In the genomic region with DNA sequence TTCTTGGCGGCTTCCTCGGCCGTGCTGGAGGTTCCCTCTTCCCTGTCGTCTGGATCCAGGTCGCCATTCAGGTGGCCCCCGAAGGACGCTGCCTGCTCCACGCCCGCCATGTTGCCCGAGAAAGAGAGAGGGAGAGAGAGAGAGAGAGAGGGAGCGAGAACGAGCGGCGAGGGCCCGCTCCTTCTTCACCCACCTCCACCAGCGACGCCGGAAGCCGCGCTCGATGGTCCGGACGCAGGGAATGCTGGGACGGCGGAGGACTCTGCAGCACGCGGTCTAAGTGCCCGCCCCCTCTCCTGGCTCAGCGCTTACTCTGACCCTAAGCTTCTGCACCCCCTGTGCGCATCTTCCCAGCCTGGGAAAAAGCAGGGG, we compare ENCODE assay signal across 8 mouse cellular contexts. TPM values are rescaled to one million over a fixed set of nuclear protein-coding genes. Genes with fewer than 3 reads are reported as not detected.
DNase-seq lines count a peak whose midpoint lies in the region; ATAC-seq and TF ChIP-seq lines count a peak whose summit lies in the region.

No protein-coding gene starts in this region.

- no peaks in the 10 kb centered on the region for H3K27me3 ChIP-seq in hindbrain, postnatal 0 days (ENCODE audit: insufficient read depth, low read length)

- no peaks in the 10 kb centered on the region for H3K9me3 ChIP-seq in hindbrain, postnatal 0 days (ENCODE audit: low read length)

- peak overlapping the region; percentile 89 for H3K9ac ChIP-seq in hindbrain, postnatal 0 days (replicated peaks; ENCODE audit: low read length)

- H3K79me2 ChIP-seq in macrophage (ENCODE audit: inconsistent target) = peaks cover 53% of the 10 kb centered on the region

- peaks cover 7% of the 10 kb centered on the region; the same call in 1 of the 2 replicates for H3K36me3 ChIP-seq in hindbrain, postnatal 0 days (ENCODE audit: insufficient read depth, low read length)
- no peaks in the 10 kb centered on the region for H3K36me3 ChIP-seq in macrophage (ENCODE audit: inconsistent target)

- intact Hi-C loops in gastrocnemius, adult 2 months (cut with DNase I) = no loop called here
- intact Hi-C loops in left cerebral cortex, adult 2 months (cut with DNase I) = loop anchor here (5.0 kb wide), 1 partner anchor 83 kb away; no protein-coding TSS in a partner anchor

- peak; percentile 92 for DNase-seq in gastrocnemius, adult 2 months
- peak; percentile 96 for DNase-seq in hindbrain, postnatal 0 days (ENCODE audit: low spot score)
- peak; percentile 90 to 92 for DNase-seq in left cerebral cortex, adult 2 months (ENCODE audit: extremely low spot score in 1 of 2, low spot score in 2 of 2)
- peak; percentile 85 for DNase-seq in retina, postnatal 7 days (ENCODE audit: low read depth, low spot score)
- DNase-seq in urinary bladder, adult 2 months (ENCODE audit: low spot score) = peak; percentile 76

- under 1% methylated on average over 23 of the region's 30 CpGs for WGBS in hindbrain, postnatal 0 days
- WGBS in macrophage (ENCODE audit: missing documents) = 0% methylated on average over 16 of the region's 30 CpGs

- peak overlapping the region; percentile 85 for H3K4me2 ChIP-seq in hindbrain, postnatal 0 days (ENCODE audit: low read depth, low read length)

- TF ChIP-seq CTCF in gastrocnemius, adult 2 months (IDR thresholded peaks at IDR 0.05) = no peak
- no peak for TF ChIP-seq CTCF in hindbrain, postnatal 0 days (IDR thresholded peaks at IDR 0.05; ENCODE audit: low read depth)
- no peak for TF ChIP-seq CTCF in left cerebral cortex, adult 2 months (IDR thresholded peaks at IDR 0.05)

- peak overlapping the region; percentile 96 for H3K27ac ChIP-seq in gastrocnemius, adult 2 months
- peak overlapping the region; percentile 97 for H3K27ac ChIP-seq in hindbrain, postnatal 0 days
- peak overlapping the region; percentile 92 for H3K27ac ChIP-seq in left cerebral cortex, adult 2 months
- H3K27ac ChIP-seq in macrophage = peak overlapping the region; percentile 78

- H3K4me1 ChIP-seq in hindbrain, postnatal 0 days (ENCODE audit: insufficient read depth, low read length) = no peaks in the 10 kb centered on the region; the same call in 1 of the 2 replicates

- ATAC-seq in activated CD4-positive, CD25-positive, alpha-beta regulatory T cell, adult 4 months = peak; percentile 93
- peak; percentile 90 for ATAC-seq in common myeloid progenitor, adult 5-6 weeks (replicated peaks; ENCODE audit: low read depth, poor library complexity, severe bottlenecking)
- peak; percentile 99 for ATAC-seq in hindbrain, postnatal 0 days

- peak overlapping the region; percentile 99 for H3K4me3 ChIP-seq in gastrocnemius, adult 2 months
- peak overlapping the region; percentile 68 for H3K4me3 ChIP-seq in hindbrain, postnatal 0 days (ENCODE audit: low read length)
- peak overlapping the region; percentile 86 for H3K4me3 ChIP-seq in left cerebral cortex, adult 2 months
- peak overlapping the region; percentile 95 for H3K4me3 ChIP-seq in macrophage (ENCODE audit: inconsistent target)

RNA-seq across cellular contexts. Expression of gene Metap2, which starts 7.3 kb away (rescaled TPM):
- 100 to 1,000 TPM; 188 to 241 TPM for polyA plus RNA-seq in activated CD4-positive, CD25-positive, alpha-beta regulatory T cell, adult 4 months (2017; shearing (Covaris generic))
- total RNA-seq in common myeloid progenitor, adult 5-6 weeks (2017) = 394 and 436 TPM in 2 replicates
- 100 to 1,000 TPM; 147 to 182 TPM for total RNA-seq in gastrocnemius, adult 2 months (2021)
- total RNA-seq in hindbrain, postnatal 0 days (2014; rRNA removed) = 35.0 and 50.7 TPM in 2 replicates
- 158 and 171 TPM in 2 replicates for polyA plus RNA-seq in hindbrain, postnatal 0 days (2015; fragmentation: Nextera tagmentation; extraction: Ambion mirVana)
- total RNA-seq in left cerebral cortex, adult 2 months (2021) = 100 to 1,000 TPM; 111 to 126 TPM
- total RNA-seq in macrophage (2018; cell fraction: chromatin; rRNA removed) = 100 to 1,000 TPM in 4 of 26 experiments, 10 to 100 TPM in 22; 33.0 to 111 (median 80.5) TPM
- total RNA-seq in macrophage (2018; cell fraction: cytosol; rRNA removed) = 100 to 1,000 TPM; 113 to 164 (median 130) TPM
- 100 to 1,000 TPM in 5 of 26 experiments, 10 to 100 TPM in 21; 43.4 to 154 (median 69.8) TPM for total RNA-seq in macrophage (2018; cell fraction: nucleus; rRNA removed)
- polyA plus RNA-seq in macrophage (2018) = 144 to 314 TPM (median 269 TPM) in 3 replicates
- 95.5 and 124 TPM in 2 replicates for polyA plus RNA-seq in urinary bladder, adult 2 months (2012; rRNA removed)

RNA-seq across cellular contexts. Expression of gene Usp44, which starts 58.2 kb away (rescaled TPM):
- under 1 TPM in 1 of 2 experiments, not detected in 1; 0.17 TPM for polyA plus RNA-seq in activated CD4-positive, CD25-positive, alpha-beta regulatory T cell, adult 4 months (2017; shearing (Covaris generic))
- 0.87 and 1.3 TPM in 2 replicates for total RNA-seq in common myeloid progenitor, adult 5-6 weeks (2017)
- under 1 TPM; 0.31 to 0.33 TPM for total RNA-seq in gastrocnemius, adult 2 months (2021)
- total RNA-seq in hindbrain, postnatal 0 days (2014; rRNA removed) = 0.22 and 0.26 TPM in 2 replicates
- polyA plus RNA-seq in hindbrain, postnatal 0 days (2015; fragmentation: Nextera tagmentation; extraction: Ambion mirVana) = 0.39 and 0.43 TPM in 2 replicates
- total RNA-seq in left cerebral cortex, adult 2 months (2021) = not detected
- under 1 TPM in 4 of 26 experiments, not detected in 22; 0.21 to 0.45 (median 0.27) TPM for total RNA-seq in macrophage (2018; cell fraction: chromatin; rRNA removed)
- total RNA-seq in macrophage (2018; cell fraction: cytosol; rRNA removed) = under 1 TPM in 13 of 26 experiments, not detected in 13; 0.03 to 0.13 (median 0.06) TPM
- under 1 TPM in 14 of 26 experiments, not detected in 12; 0.17 to 0.84 (median 0.29) TPM for total RNA-seq in macrophage (2018; cell fraction: nucleus; rRNA removed)
- 0.08 TPM in 1 of 3 replicates, not detected in the others for polyA plus RNA-seq in macrophage (2018)
- not detected in 2 replicates for polyA plus RNA-seq in urinary bladder, adult 2 months (2012; rRNA removed)

Comparison
In these comparisons a context has a peak if more than half of its experiments do, and no peak if none do; other contexts are left out.
1. Peak in every context shown above with its lines: DNase-seq, ATAC-seq, H3K4me3 ChIP-seq and H3K27ac ChIP-seq.